Comparison of ENCODE assay signal across 15 mouse cellular contexts in genomic region chr2:152176659-152177058, GRCm38 (mm10). TPM values are rescaled to one million over a fixed set of nuclear protein-coding genes. Genes with fewer than 3 reads are reported as not detected.
DNase-seq lines count a peak whose midpoint lies in the region; ATAC-seq and TF ChIP-seq lines count a peak whose summit lies in the region.
"Had no signal": no experiment of that assay in that cellular context is flagged by ENCODE, and none has a peak within 500 bp of the region (broad histone marks: within the 10 kb centered on the region; RNA-seq: fewer than 3 reads in every experiment).

No protein-coding gene starts in this region.

- no peak for DNase-seq in gastrocnemius, adult 2 months
- DNase-seq in gastrocnemius, adult 18-20 months (ENCODE audit: low spot score): no peak
- DNase-seq in ES-E14 (ENCODE audit: low read depth, low spot score): no peak
- DNase-seq in left cerebral cortex, adult 11 months (ENCODE audit: low spot score): no peak
- DNase-seq: cerebellum, adult 11 months; liver, embryonic 13.5 days had no signal

- intact Hi-C loops in gastrocnemius, adult 2 months (cut with DNase I): loop anchor here (2.0 to 5.0 kb wide), 2 partner anchors 26 to 34 kb away; partner anchors contain the start of gene Tcf15

- no peak overlapping the region for H3K4me3 ChIP-seq in gastrocnemius, adult 2 months
- H3K4me3 ChIP-seq in intestine, embryonic 15.5 days (replicated peaks): 0 out of 2 replicates have a peak overlapping the region, but pooled peaks have one; percentile 4
- no peak overlapping the region for H3K4me3 ChIP-seq in intestine, embryonic 16.5 days (ENCODE audit: low read length)
- peak overlapping the region; percentile 10 to 25 for H3K4me3 ChIP-seq in ES-E14 (ENCODE audit: insufficient read depth in 1 of 2, low read depth in 1 of 2, low read length in 2 of 2, poor library complexity in 1 of 2, severe bottlenecking in 1 of 2)
- H3K4me3 ChIP-seq in brown adipose tissue, adult 24 weeks (ENCODE audit: insufficient read depth, low read depth, low read length): no peak overlapping the region
- H3K4me3 ChIP-seq: layer of hippocampus, adult 2 months; limb, embryonic 12.5 days; liver, embryonic 13.5 days; midbrain, embryonic 15.5 days; myocyte had no signal

- H3K27me3 ChIP-seq in intestine, embryonic 15.5 days (replicated peaks): no peaks in the 10 kb centered on the region
- H3K27me3 ChIP-seq in intestine, embryonic 16.5 days (replicated peaks; ENCODE audit: control insufficient read depth, insufficient read depth, low read length): no peaks in the 10 kb centered on the region
- H3K27me3 ChIP-seq: midbrain, embryonic 15.5 days had no signal

- H3K27ac ChIP-seq in gastrocnemius, adult 2 months: peak overlapping the region; percentile 83
- H3K27ac ChIP-seq in intestine, embryonic 15.5 days: no peak overlapping the region
- no peak overlapping the region for H3K27ac ChIP-seq in intestine, embryonic 16.5 days (ENCODE audit: low read length)
- peak overlapping the region; percentile 99 for H3K27ac ChIP-seq in ES-E14 (ENCODE audit: insufficient read depth, low read depth, low read length, poor library complexity, severe bottlenecking)
- H3K27ac ChIP-seq in brown adipose tissue, adult 24 weeks (replicated peaks; ENCODE audit: low read depth, low read length): peak overlapping the region; percentile 95
- H3K27ac ChIP-seq: layer of hippocampus, adult 2 months; limb, embryonic 12.5 days; liver, embryonic 13.5 days; midbrain, embryonic 15.5 days had no signal

- no peak overlapping the region for H3K9ac ChIP-seq in intestine, embryonic 15.5 days
- H3K9ac ChIP-seq in intestine, embryonic 16.5 days (ENCODE audit: low read depth, low read length): no peak overlapping the region
- H3K9ac ChIP-seq in ES-E14 (ENCODE audit: insufficient read depth, low read depth, low read length, poor library complexity, severe bottlenecking): peak overlapping the region; percentile 51; the same call in 1 of the 2 replicates
- H3K9ac ChIP-seq: limb, embryonic 12.5 days; liver, embryonic 13.5 days; midbrain, embryonic 15.5 days had no signal

- no peak for ATAC-seq in intestine, embryonic 15.5 days
- ATAC-seq in intestine, embryonic 16.5 days: no peak
- ATAC-seq: activated CD4-positive, CD25-positive, alpha-beta regulatory T cell, adult 4 months had no signal

- in situ Hi-C loops in ES-E14 (cut with MboI; ENCODE audit: low sequenced_read_pairs in 2 of 2, unreplicated experiment in 2 of 2): no loop called here

- no peak for TF ChIP-seq CTCF in gastrocnemius, adult 2 months (IDR thresholded peaks at IDR 0.05)

- H3K36me3 ChIP-seq in intestine, embryonic 15.5 days: no peaks in the 10 kb centered on the region
- H3K36me3 ChIP-seq in intestine, embryonic 16.5 days (ENCODE audit: control insufficient read depth, insufficient read depth, low read length): no peaks in the 10 kb centered on the region
- peaks cover 9% of the 10 kb centered on the region; the same call in 1 of the 2 replicates for H3K36me3 ChIP-seq in ES-E14 (ENCODE audit: control insufficient read depth, insufficient read depth, low read length, poor library complexity, severe bottlenecking)
- H3K36me3 ChIP-seq: G1E; limb, embryonic 12.5 days; liver, embryonic 13.5 days; midbrain, embryonic 15.5 days had no signal

- no peak overlapping the region for H3K4me2 ChIP-seq in intestine, embryonic 15.5 days (replicated peaks)
- no peak overlapping the region for H3K4me2 ChIP-seq in intestine, embryonic 16.5 days (ENCODE audit: low read depth, low read length)

- H3K4me1 ChIP-seq in intestine, embryonic 15.5 days (replicated peaks): peaks cover 9% of the 10 kb centered on the region
- H3K4me1 ChIP-seq in intestine, embryonic 16.5 days (ENCODE audit: control insufficient read depth, insufficient read depth, low read length): no peaks in the 10 kb centered on the region
- H3K4me1 ChIP-seq in ES-E14 (ENCODE audit: control insufficient read depth in 2 of 2, insufficient read depth in 2 of 2, low read length in 2 of 2, poor library complexity in 1 of 2): peaks cover 8 to 10% of the 10 kb centered on the region in 2 experiments
- H3K4me1 ChIP-seq in brown adipose tissue, adult 24 weeks (ENCODE audit: control insufficient read depth, insufficient read depth, insufficient read length, low read length): peaks cover 7% of the 10 kb centered on the region; the same call in 1 of the 2 replicates
- H3K4me1 ChIP-seq: liver, embryonic 13.5 days had no signal

- H3K9me3 ChIP-seq in intestine, embryonic 15.5 days: no peaks in the 10 kb centered on the region
- H3K9me3 ChIP-seq in intestine, embryonic 16.5 days (ENCODE audit: control insufficient read depth, low read length): no peaks in the 10 kb centered on the region
- no peaks in the 10 kb centered on the region for H3K9me3 ChIP-seq in ES-E14 (ENCODE audit: control insufficient read depth, insufficient read depth, low read depth, low read length)
- H3K9me3 ChIP-seq: G1E; limb, embryonic 12.5 days; liver, embryonic 13.5 days; midbrain, embryonic 15.5 days had no signal

- 76% methylated on average over 6 of the region's 6 CpGs for WGBS in intestine, embryonic 15.5 days
- 85% methylated on average over 6 of the region's 6 CpGs for WGBS in intestine, embryonic 16.5 days

TF ChIP-seq in ES-E14, 5 proteins besides CTCF, POLR2A, EP300 and RAD21:
- TF ChIP-seq HCFC1 (IDR thresholded peaks at IDR 0.05; ENCODE audit: borderline replicate concordance, insufficient read depth, low read length) (no peak), ZC3H11A (IDR thresholded peaks at IDR 0.05; ENCODE audit: borderline replicate concordance, low read depth, low read length) (no peak), MAFK (IDR thresholded peaks at IDR 0.05; ENCODE audit: insufficient read depth, low read depth, low read length) (no peak), ZNF384 (IDR thresholded peaks at IDR 0.05; ENCODE audit: low read depth, low read length) (no peak), CHD2 (IDR thresholded peaks at IDR 0.05; ENCODE audit: low read depth, low read length) (no peak)
TF ChIP-seq in ES-E14: peak in this region for 0.

RNA-seq across cellular contexts. Expression of gene Tcf15, which starts 33.3 kb away (rescaled TPM):
- 10 to 100 TPM; 14.9 to 22.8 TPM for total RNA-seq in gastrocnemius, adult 2 months (2021)
- total RNA-seq in gastrocnemius, adult 18-20 months (2021): 10 to 100 TPM in 1 of 2 experiments, 1 to 10 TPM in 1; 5.5 to 13.9 TPM
- polyA plus RNA-seq in intestine, embryonic 15.5 days (2015; fragmentation: Nextera tagmentation; extraction: Ambion mirVana): 10.3 and 10.4 TPM in 2 replicates
- polyA plus RNA-seq in intestine, embryonic 16.5 days (2015; fragmentation: Nextera tagmentation; extraction: Ambion mirVana): 6.5 and 7.5 TPM in 2 replicates
- total RNA-seq in ES-E14 (2012; rRNA removed): 22.4 and 54.6 TPM in 2 replicates
- polyA plus RNA-seq in brown adipose tissue, adult 24 weeks (2012; ENCODE audit: insufficient read depth, insufficient read length, missing spikeins): 12.1 and 20.7 TPM in 2 replicates
- total RNA-seq: G1E had no signal
- polyA plus RNA-seq: activated CD4-positive, CD25-positive, alpha-beta regulatory T cell, adult 4 months; G1E; myocyte had no signal

RNA-seq across cellular contexts. Expression of gene Csnk2a1, which starts 50.0 kb away (rescaled TPM):
- 100 to 1,000 TPM in 1 of 2 experiments, 10 to 100 TPM in 1; 91.1 to 102 TPM for total RNA-seq in gastrocnemius, adult 2 months (2021)
- total RNA-seq in gastrocnemius, adult 18-20 months (2021): 100 to 1,000 TPM in 1 of 2 experiments, 10 to 100 TPM in 1; 83.9 to 100 TPM
- 79.3 and 92.3 TPM in 2 replicates for polyA plus RNA-seq in intestine, embryonic 15.5 days (2015; fragmentation: Nextera tagmentation; extraction: Ambion mirVana)
- polyA plus RNA-seq in intestine, embryonic 16.5 days (2015; fragmentation: Nextera tagmentation; extraction: Ambion mirVana): 72.6 and 81.1 TPM in 2 replicates
- total RNA-seq in ES-E14 (2012; rRNA removed): 116 and 134 TPM in 2 replicates
- polyA plus RNA-seq in brown adipose tissue, adult 24 weeks (2012; ENCODE audit: insufficient read depth, insufficient read length, missing spikeins): 90.2 and 95.3 TPM in 2 replicates

Comparison
In these comparisons a context has a peak if more than half of its experiments do, and no peak if none do; other contexts are left out.
1. H3K4me3 ChIP-seq: peak in intestine, embryonic 15.5 days (single experiment) and ES-E14 (2 of 2); none in gastrocnemius, adult 2 months (single experiment), intestine, embryonic 16.5 days (single experiment) and brown adipose tissue, adult 24 weeks (single experiment).
2. H3K27ac ChIP-seq: peak in gastrocnemius, adult 2 months (single experiment), ES-E14 (single experiment) and brown adipose tissue, adult 24 weeks (single experiment); none in intestine, embryonic 15.5 days (single experiment) and intestine, embryonic 16.5 days (single experiment).